Mouse (Mus musculus) lung, adult 2 months (tissue): Measurements from ENCODE around the gene Git2.

Experiments
- CTCF ChIP-seq: fragments of 200-500 bp; IDR thresholded peaks from 2 replicates; pipeline ENCODE4 v1.5.1; 2011; ENCODE audit warnings: mild to moderate bottlenecking, low read length, control low read depth; ENCODE audit not compliant: insufficient read depth
- POLR2A ChIP-seq: fragments of 200-500 bp; IDR thresholded peaks from 2 replicates; pipeline ENCODE4 v1.6.1; 2011; ENCODE audit warnings: low read depth, mild to moderate bottlenecking, control low read depth, low read length, borderline replicate concordance; ENCODE audit errors: extremely low read depth

GRCm38 (mm10) chr5:114779956-114780489, 4.7 kb upstream of the Git2 start:
- TF ChIP-seq CTCF, result no peak
- no peak for TF ChIP-seq POLR2A
